Mouse (Mus musculus): ENCODE data around the gene Calm2.

Calm2 gene

DNA sequence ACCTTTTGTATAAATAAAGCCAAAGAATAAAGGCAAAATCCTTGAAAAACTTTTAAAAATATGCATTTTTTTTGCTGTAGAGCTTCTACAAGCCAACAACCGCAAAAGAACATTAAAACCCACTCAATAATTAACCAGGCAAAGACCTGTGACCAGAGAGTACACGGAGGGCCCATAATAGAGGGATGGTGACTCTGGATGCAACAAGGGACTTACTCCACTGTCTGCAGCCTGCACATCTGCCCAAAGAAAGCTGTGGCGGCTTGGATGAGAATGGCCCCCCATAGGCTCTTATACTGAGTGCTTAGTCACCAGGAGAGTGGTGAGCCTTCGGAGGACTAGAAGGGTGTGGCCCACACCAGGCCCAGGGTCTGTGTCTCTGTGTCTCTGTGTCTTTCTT, 43.3 kb downstream of the Calm2 start:
- DNase-seq (ENCODE audit: low read depth, low spot score), result no peak

DNA sequence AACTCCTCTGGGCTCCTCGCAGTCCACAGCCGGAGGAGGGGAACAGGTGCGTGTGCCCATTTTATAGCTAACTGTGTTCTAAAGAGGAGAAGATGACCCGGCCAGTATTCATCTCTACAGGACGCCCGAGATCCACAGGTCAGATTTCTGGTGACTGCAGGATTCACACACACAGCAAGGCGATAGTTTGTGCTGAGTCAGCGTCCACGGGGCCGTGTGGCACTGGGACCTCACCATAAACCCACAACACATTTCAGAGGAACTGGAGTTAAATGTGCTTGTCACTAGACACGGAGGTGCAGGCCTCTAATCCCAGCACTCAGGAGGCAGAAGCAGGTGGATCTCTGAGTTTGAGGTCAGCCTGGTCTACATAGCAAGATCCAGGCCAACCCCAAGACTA, 44.3 kb downstream of the Calm2 start:
- DNase-seq (ENCODE audit: low read depth, low spot score), result no peak

DNA sequence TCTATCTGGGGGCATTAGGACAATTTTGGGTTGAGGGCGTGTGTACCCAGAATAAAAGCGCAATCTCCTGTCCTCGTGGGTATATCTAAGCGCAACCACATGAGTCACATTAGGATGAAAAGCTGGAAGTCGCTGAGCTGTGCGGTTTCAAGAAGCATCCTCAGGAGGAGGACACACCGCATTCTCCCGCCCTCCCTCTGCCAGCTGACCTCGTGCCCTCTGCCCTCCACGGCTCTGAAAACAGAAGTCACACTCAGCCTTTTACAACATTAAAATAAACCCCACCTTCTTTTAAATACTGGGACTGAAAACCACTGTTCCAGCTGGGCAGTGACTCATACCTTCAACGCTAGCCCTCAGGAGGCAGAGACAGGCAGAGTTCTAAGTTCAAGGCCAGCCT, 49.6 kb downstream of the Calm2 start:
- no peak for DNase-seq (ENCODE audit: low read depth, low spot score)

DNA sequence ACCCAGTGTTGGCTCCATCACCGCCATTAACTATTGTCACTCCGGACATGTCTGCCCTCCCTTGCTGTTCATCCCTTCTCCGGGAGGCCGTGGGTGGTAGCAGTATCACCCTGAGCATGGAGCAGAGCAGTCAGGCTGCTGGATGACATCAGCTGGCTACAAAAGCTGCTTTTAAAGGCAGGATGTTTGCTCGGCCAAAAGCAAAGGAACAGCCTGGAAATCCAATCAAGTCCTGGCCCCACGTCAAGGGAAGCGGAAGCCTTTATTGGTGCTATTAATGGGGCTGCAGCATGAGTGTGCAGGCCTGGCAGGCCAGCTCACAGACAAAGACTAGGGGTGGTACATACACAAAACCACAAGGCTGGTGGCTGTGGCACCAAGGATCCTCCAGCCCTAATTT, 55.5 kb downstream of the Calm2 start:
- DNase-seq (ENCODE audit: low read depth, low spot score), result no peak

DNA sequence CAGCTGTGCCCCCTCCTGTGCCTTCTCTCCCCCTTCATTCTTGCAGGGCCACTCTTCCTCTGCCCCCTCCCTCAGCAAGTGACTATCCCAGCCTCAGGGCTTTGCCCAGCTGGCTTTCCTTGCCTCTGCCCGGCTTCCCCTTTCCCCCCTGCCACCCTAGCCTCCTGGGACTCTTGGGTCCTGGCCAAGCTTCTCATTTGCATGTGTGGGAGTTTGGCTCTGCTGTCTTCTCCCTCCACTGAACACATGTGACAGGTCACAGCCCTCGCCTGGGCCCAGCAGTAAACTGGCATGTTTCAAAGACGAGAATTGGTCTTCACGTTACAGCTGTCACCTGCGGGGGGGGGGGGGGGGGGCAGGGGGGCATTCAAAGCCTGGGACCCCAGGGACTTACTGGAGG, 59.7 kb downstream of the Calm2 start:
- DNase-seq (ENCODE audit: low read depth, low spot score), result no peak

DNA sequence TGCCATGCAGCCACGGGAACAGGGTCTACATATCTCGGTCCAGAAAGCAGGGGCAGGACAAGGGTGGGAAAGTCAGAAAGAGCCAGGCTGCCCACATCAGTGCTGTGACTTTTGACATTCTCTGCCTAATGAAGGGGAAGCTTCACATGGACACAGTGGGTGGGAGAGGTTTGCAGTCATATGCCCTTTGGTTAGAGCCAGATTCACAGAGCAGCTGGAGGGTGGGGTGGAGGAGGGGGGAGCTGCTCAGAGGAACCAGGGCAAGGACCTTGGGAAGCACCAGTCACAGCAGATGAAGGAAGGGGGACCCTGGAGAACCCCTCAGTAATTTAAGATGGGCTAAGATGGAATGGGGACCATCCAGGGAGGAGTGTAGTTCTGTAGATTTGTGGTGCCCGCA, 60.9 kb downstream of the Calm2 start:
- DNase-seq (ENCODE audit: low read depth, low spot score), result no peak

Data from mesoderm, embryonic 11.5 days (tissue).